Mouse (Mus musculus): ENCODE data around the gene Rnaseh2a.
"Not testable (repeated sequence)": the region's sequence is repeated elsewhere in the genome, so short reads cannot be mapped to it uniquely, and the experiment has no call there.

Rnaseh2a gene

GRCm38 (mm10) chr8:84933767-84934559, 35.6 kb downstream of the Rnaseh2a start:
- DNase-seq (ENCODE audit: low spot score): no peak

GRCm38 (mm10) chr8:84930582-84930981, 39.0 kb downstream of the Rnaseh2a start:
- DNase-seq (ENCODE audit: low spot score): no peak

GRCm38 (mm10) chr8:84928456-84929306, 40.9 kb downstream of the Rnaseh2a start:
- DNase-seq (ENCODE audit: low spot score): peak; percentile 73

- no peak for DNase-seq (ENCODE audit: low spot score)
Measured at GRCm38 (mm10) chr8:84927513-84927912, 42.1 kb downstream of the Rnaseh2a start.

GRCm38 (mm10) chr8:84925557-84925956, 44.0 kb downstream of the Rnaseh2a start:
- no peak for DNase-seq (ENCODE audit: low spot score)

GRCm38 (mm10) chr8:84921596-84921995, 48.0 kb downstream of the Rnaseh2a start:
- DNase-seq (ENCODE audit: low spot score): no peak

GRCm38 (mm10) chr8:84918646-84919045, 50.9 kb downstream of the Rnaseh2a start:
- DNase-seq (ENCODE audit: low spot score): no peak

- DNase-seq (ENCODE audit: low spot score): no peak
Measured at GRCm38 (mm10) chr8:84917781-84918180, 51.8 kb downstream of the Rnaseh2a start.

GRCm38 (mm10) chr8:84915269-84915668, 54.3 kb downstream of the Rnaseh2a start:
- no peak for DNase-seq (ENCODE audit: low spot score)

- no peak for DNase-seq (ENCODE audit: low spot score)
Measured at GRCm38 (mm10) chr8:84913960-84914359, 55.6 kb downstream of the Rnaseh2a start.

GRCm38 (mm10) chr8:84913502-84913900, 56.1 kb downstream of the Rnaseh2a start:
- no peak for DNase-seq (ENCODE audit: low spot score)

GRCm38 (mm10) chr8:84912895-84913501, 56.6 kb downstream of the Rnaseh2a start:
- peak; percentile 64 for DNase-seq (ENCODE audit: low spot score)

- DNase-seq (ENCODE audit: low spot score): no peak
Measured at GRCm38 (mm10) chr8:84912391-84912790, 57.2 kb downstream of the Rnaseh2a start.

GRCm38 (mm10) chr8:84911854-84912253, 57.7 kb downstream of the Rnaseh2a start:
- no peak for DNase-seq (ENCODE audit: low spot score)

GRCm38 (mm10) chr8:84910551-84910950, 59.0 kb downstream of the Rnaseh2a start:
- no peak for DNase-seq (ENCODE audit: low spot score)

- no peak for DNase-seq (ENCODE audit: low spot score)
Measured at GRCm38 (mm10) chr8:84909949-84910348, 59.6 kb downstream of the Rnaseh2a start.

GRCm38 (mm10) chr8:84909162-84909767, 60.3 kb downstream of the Rnaseh2a start:
- no peak for DNase-seq (ENCODE audit: low spot score)

GRCm38 (mm10) chr8:84908421-84909161, 61.0 kb downstream of the Rnaseh2a start, which contains the start of gene Dnase2a:
Dnase2a (plus strand) TSS chr8:84908560.
- DNase-seq (ENCODE audit: low spot score): peak; percentile 83

- not testable (repeated sequence) for DNase-seq (ENCODE audit: low spot score)
Measured at GRCm38 (mm10) chr8:84907979-84908378, 61.6 kb downstream of the Rnaseh2a start.

- DNase-seq (ENCODE audit: low spot score): no peak
Measured at GRCm38 (mm10) chr8:84907493-84907892, 62.1 kb downstream of the Rnaseh2a start.

- no peak for DNase-seq (ENCODE audit: low spot score)
Measured at GRCm38 (mm10) chr8:84907037-84907436, 62.5 kb downstream of the Rnaseh2a start.
